Mouse (Mus musculus): ENCODE measurements around the gene Pafah1b3. TPM values are rescaled to one million over a fixed set of nuclear protein-coding genes. Genes with fewer than 3 reads are reported as not detected.
A peak's percentile ranks its signal among the peaks of the same experiment; 100 is the strongest.

The Pafah1b3 gene
- polyA plus RNA-seq, 1 experiment from 2014 or later = 216 TPM

- Histone ChIP-seq H3K4me1 (peaks cover 10% of the 10 kb centered on the region), H3K4me3 (replicated peaks) (no peak overlapping the region), H3K36me3 (no peaks in the 10 kb centered on the region), H3K27me3 (peaks cover 26% of the 10 kb centered on the region), H3K9me3 (replicated peaks) (no peaks in the 10 kb centered on the region), H3K4me2 (replicated peaks) (no peak overlapping the region), H3K27ac (replicated peaks) (no peak overlapping the region), H3K9ac (no peak overlapping the region)
- WGBS = 88% methylated on average over 3 of the region's 3 CpGs
- no peak for ATAC-seq (ENCODE audit: insufficient number of reproducible peaks, low FRiP score, low TSS enrichment, low read depth)
Observed at GRCm38 (mm10) chr7:25303685-25304006, 5.9 kb upstream of the Pafah1b3 start.

- H3K9me3 ChIP-seq (replicated peaks) = no peaks in the 10 kb centered on the region
- WGBS = 70% methylated on average over 9 of the region's 9 CpGs
Observed at GRCm38 (mm10) chr7:25303003-25303684, 5.4 kb upstream of the Pafah1b3 start.

DNA sequence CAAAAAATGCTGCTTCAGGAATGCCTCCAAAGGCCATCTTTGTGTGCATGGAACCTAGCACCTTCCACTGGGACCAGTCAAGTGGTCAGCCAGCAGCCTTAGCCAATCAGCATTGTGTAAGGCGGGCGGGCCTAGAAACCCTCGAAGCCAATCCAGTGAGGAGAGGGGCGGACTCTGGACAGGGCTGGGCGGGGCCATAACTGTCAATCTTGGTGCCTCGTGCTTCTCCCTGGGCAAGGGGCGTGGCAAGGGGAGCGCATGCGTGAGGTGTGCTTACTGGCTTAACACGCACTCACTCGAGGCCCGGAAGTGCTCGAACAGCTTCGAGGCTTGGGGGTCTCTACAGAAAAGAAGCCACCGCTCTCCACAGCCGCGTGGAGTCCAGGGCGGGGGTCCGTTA, 3.3 kb upstream of the Pafah1b3 start, which contains the start of gene Prr19:
Prr19 (plus strand) TSS at position 349 of the 400 bp plus-strand sequence.
- no peaks in the 10 kb centered on the region for H3K9me3 ChIP-seq (replicated peaks)
- ATAC-seq (ENCODE audit: insufficient number of reproducible peaks, low FRiP score, low TSS enrichment, low read depth) = no peak
- H3K36me3 ChIP-seq = 0 out of 2 replicates have a peak, but pooled peaks cover 1% of the 10 kb centered on the region
- no peak within 1 kb of the TSS for H3K27ac ChIP-seq (replicated peaks)
- no peak within 1 kb of the TSS for H3K9ac ChIP-seq
- H3K27me3 ChIP-seq = peaks cover 5% of the 10 kb centered on the region; the same call in 1 of the 2 replicates
- no peak within 1 kb of the TSS for H3K4me3 ChIP-seq (replicated peaks)
- H3K4me2 ChIP-seq (replicated peaks) = no peak within 1 kb of the TSS
- 43% methylated on average over 19 of the region's 19 CpGs for WGBS
- peaks cover 22% of the 10 kb centered on the region for H3K4me1 ChIP-seq

More at GRCm38 (mm10) chr7:25303003-25303684, 5.4 kb upstream of the Pafah1b3 start:
- Histone ChIP-seq H3K4me3 (replicated peaks) (no peak overlapping the region), H3K27ac (replicated peaks) (no peak overlapping the region), H3K36me3 (no peaks in the 10 kb centered on the region), H3K4me1 (peaks cover 15% of the 10 kb centered on the region), H3K27me3 (peaks cover 22% of the 10 kb centered on the region), H3K4me2 (replicated peaks) (no peak overlapping the region), H3K9ac (no peak overlapping the region)
- ATAC-seq (ENCODE audit: insufficient number of reproducible peaks, low FRiP score, low TSS enrichment, low read depth) = no peak

DNA sequence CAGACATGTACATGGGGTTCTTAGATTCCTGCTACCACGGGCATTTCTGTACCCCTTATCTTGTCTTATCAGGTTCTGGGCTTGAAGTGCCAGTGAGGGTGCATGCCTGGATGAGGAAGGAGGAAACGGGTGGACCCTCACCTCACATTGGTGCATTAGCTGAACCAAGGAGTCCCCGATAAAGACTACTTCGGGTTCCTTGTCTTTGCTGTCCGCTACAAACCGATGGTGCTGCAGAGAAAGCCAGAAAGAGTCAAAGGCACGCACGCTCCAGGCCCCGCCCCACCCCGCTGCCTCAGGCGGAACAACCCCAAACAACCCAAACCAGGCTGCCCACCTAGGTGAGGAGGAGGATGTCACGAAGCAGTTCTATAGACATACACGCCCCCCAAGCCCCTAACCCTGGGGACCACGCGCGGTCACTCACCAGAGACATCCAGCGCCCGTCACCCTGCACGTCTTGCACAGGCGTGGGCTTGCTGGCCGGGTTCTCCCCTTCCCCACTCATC, 787 bp downstream of the Pafah1b3 start:
- H3K4me1 ChIP-seq = peaks cover 15% of the 10 kb centered on the region
- H3K36me3 ChIP-seq = peaks cover 41% of the 10 kb centered on the region
- peak overlapping the region; percentile 98 for H3K27ac ChIP-seq (replicated peaks)
- ATAC-seq (ENCODE audit: insufficient number of reproducible peaks, low FRiP score, low TSS enrichment, low read depth) = peak; percentile 20; the same call in 1 of the 2 replicates
- H3K9me3 ChIP-seq (replicated peaks) = no peaks in the 10 kb centered on the region
- no peaks in the 10 kb centered on the region for H3K27me3 ChIP-seq
- peak overlapping the region; percentile 85 for H3K4me2 ChIP-seq (replicated peaks)
- under 1% methylated on average over 21 of the region's 21 CpGs for WGBS
- peak overlapping the region; percentile 65 for H3K9ac ChIP-seq
- peak overlapping the region; percentile 83 for H3K4me3 ChIP-seq (replicated peaks)

GRCm38 (mm10) chr7:25294960-25295722, 2.6 kb downstream of the Pafah1b3 start:
- H3K4me1 ChIP-seq = peaks cover 30% of the 10 kb centered on the region
- no peaks in the 10 kb centered on the region for H3K9me3 ChIP-seq (replicated peaks)
- H3K27ac ChIP-seq (replicated peaks) = no peak overlapping the region
- H3K27me3 ChIP-seq = no peaks in the 10 kb centered on the region
- H3K36me3 ChIP-seq = peaks cover 59% of the 10 kb centered on the region
- ATAC-seq (ENCODE audit: insufficient number of reproducible peaks, low FRiP score, low TSS enrichment, low read depth) = no peak
- H3K4me3 ChIP-seq (replicated peaks) = no peak overlapping the region
- no peak overlapping the region for H3K9ac ChIP-seq
- H3K4me2 ChIP-seq (replicated peaks) = no peak overlapping the region
- 83% methylated on average over 12 of the region's 12 CpGs for WGBS

- WGBS = 83% methylated on average over 4 of the region's 4 CpGs
- Histone ChIP-seq H3K4me3 (replicated peaks) (no peak overlapping the region), H3K9me3 (replicated peaks) (no peaks in the 10 kb centered on the region), H3K9ac (no peak overlapping the region), H3K36me3 (peaks cover 66% of the 10 kb centered on the region), H3K27me3 (no peaks in the 10 kb centered on the region), H3K4me1 (peaks cover 30% of the 10 kb centered on the region), H3K27ac (replicated peaks) (no peak overlapping the region), H3K4me2 (replicated peaks) (no peak overlapping the region)
- no peak for ATAC-seq (ENCODE audit: insufficient number of reproducible peaks, low FRiP score, low TSS enrichment, low read depth)
Observed at GRCm38 (mm10) chr7:25294495-25294894, 3.3 kb downstream of the Pafah1b3 start.

- H3K27ac ChIP-seq (replicated peaks) = no peak overlapping the region
- H3K4me2 ChIP-seq (replicated peaks) = no peak overlapping the region
- peaks cover 26% of the 10 kb centered on the region for H3K4me1 ChIP-seq
- no peak overlapping the region for H3K9ac ChIP-seq
- no peaks in the 10 kb centered on the region for H3K9me3 ChIP-seq (replicated peaks)
- WGBS = 72% methylated on average over 9 of the region's 10 CpGs
- ATAC-seq (ENCODE audit: insufficient number of reproducible peaks, low FRiP score, low TSS enrichment, low read depth) = no peak
- no peak overlapping the region for H3K4me3 ChIP-seq (replicated peaks)
- no peaks in the 10 kb centered on the region for H3K27me3 ChIP-seq
- peaks cover 78% of the 10 kb centered on the region for H3K36me3 ChIP-seq
Observed at GRCm38 (mm10) chr7:25293191-25293739, 4.5 kb downstream of the Pafah1b3 start.

GRCm38 (mm10) chr7:25292107-25292506, 5.7 kb downstream of the Pafah1b3 start:
- 68% methylated on average over 7 of the region's 7 CpGs for WGBS
- H3K27ac ChIP-seq (replicated peaks) = no peak overlapping the region
- no peak overlapping the region for H3K4me3 ChIP-seq (replicated peaks)
- no peak for ATAC-seq (ENCODE audit: insufficient number of reproducible peaks, low FRiP score, low TSS enrichment, low read depth)
- H3K9me3 ChIP-seq (replicated peaks) = no peaks in the 10 kb centered on the region
- H3K27me3 ChIP-seq = no peaks in the 10 kb centered on the region
- H3K4me2 ChIP-seq (replicated peaks) = no peak overlapping the region
- H3K36me3 ChIP-seq = peaks cover 90% of the 10 kb centered on the region
- H3K9ac ChIP-seq = no peak overlapping the region
- peaks cover 22% of the 10 kb centered on the region for H3K4me1 ChIP-seq

GRCm38 (mm10) chr7:25290911-25291310, 6.9 kb downstream of the Pafah1b3 start:
- no peak overlapping the region for H3K4me2 ChIP-seq (replicated peaks)
- H3K4me1 ChIP-seq = peaks cover 15% of the 10 kb centered on the region
- H3K9ac ChIP-seq = no peak overlapping the region
- H3K27me3 ChIP-seq = no peaks in the 10 kb centered on the region
- ATAC-seq (ENCODE audit: insufficient number of reproducible peaks, low FRiP score, low TSS enrichment, low read depth) = peak; percentile 26; the same call in 1 of the 2 replicates
- no peaks in the 10 kb centered on the region for H3K9me3 ChIP-seq (replicated peaks)
- WGBS = 69% methylated on average over 2 of the region's 2 CpGs
- peaks cover 99% of the 10 kb centered on the region for H3K36me3 ChIP-seq
- H3K4me3 ChIP-seq (replicated peaks) = no peak overlapping the region
- H3K27ac ChIP-seq (replicated peaks) = peak overlapping the region; percentile 12; the same call in 1 of the 2 replicates

DNA sequence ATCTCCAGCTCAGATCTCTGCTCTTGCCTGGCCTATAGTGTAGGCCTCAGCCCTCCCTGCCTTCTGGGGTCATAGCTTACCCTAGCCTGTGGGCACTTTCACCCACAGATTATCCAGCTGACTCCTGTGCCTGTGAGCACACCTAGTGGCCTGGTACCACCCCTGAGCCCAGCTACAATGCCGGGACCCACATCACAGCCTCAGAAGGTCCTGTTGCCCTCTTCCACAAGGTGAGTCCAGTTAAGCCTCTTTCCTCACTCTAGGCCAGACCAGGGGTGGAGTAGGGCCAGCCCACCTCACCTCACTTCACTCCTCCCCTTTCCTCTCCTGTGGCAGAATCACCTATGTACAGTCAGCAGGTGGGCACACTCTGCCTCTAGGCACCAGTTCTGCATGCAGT, 7.3 kb downstream of the Pafah1b3 start:
- Histone ChIP-seq H3K4me2 (replicated peaks) (no peak overlapping the region), H3K36me3 (peaks cover 99% of the 10 kb centered on the region), H3K27ac (replicated peaks) (peak overlapping the region; percentile 12), H3K27me3 (no peaks in the 10 kb centered on the region), H3K9ac (no peak overlapping the region), H3K4me3 (replicated peaks) (no peak overlapping the region), H3K9me3 (replicated peaks) (no peaks in the 10 kb centered on the region), H3K4me1 (peaks cover 15% of the 10 kb centered on the region)
- no peak for ATAC-seq (ENCODE audit: insufficient number of reproducible peaks, low FRiP score, low TSS enrichment, low read depth)
- WGBS = 95% methylated on average over 1 of the region's 1 CpGs

DNA sequence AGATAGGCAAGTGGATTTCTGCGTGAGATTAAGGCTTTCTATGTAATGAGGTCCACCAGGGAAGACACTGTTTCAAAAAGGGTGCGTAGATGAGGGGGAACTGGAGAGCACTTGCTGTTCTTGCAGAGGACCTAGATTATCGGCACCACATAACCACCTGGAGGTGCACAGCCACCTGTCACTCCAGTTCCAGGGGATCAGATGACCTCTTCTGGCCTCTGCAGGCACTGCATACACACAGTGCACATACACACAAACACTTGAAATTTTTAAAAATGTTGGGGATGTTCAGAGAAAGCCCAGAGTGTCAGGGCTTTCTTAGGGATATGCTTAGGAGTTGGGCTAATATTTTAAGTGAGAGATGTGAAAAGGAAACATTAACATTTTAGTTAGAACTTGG, 7.9 kb downstream of the Pafah1b3 start:
- Histone ChIP-seq H3K4me2 (replicated peaks) (no peak overlapping the region), H3K27me3 (no peaks in the 10 kb centered on the region), H3K9ac (no peak overlapping the region), H3K9me3 (replicated peaks) (no peaks in the 10 kb centered on the region), H3K4me3 (replicated peaks) (no peak overlapping the region), H3K27ac (replicated peaks) (peak overlapping the region; percentile 12; the same call in 1 of the 2 replicates), H3K4me1 (peaks cover 18% of the 10 kb centered on the region), H3K36me3 (peaks cover 100% of the 10 kb centered on the region)
- WGBS = 91% methylated on average over 3 of the region's 3 CpGs
- ATAC-seq (ENCODE audit: insufficient number of reproducible peaks, low FRiP score, low TSS enrichment, low read depth) = no peak

Data from embryonic facial prominence, embryonic 15.5 days (tissue).